Mouse (Mus musculus): ENCODE results near the gene Pi4k2a. TPM values are rescaled to one million over a fixed set of nuclear protein-coding genes. Genes with fewer than 3 reads are reported as not detected.
A peak's percentile ranks its signal among the peaks of the same experiment; 100 is the strongest.

Gene Pi4k2a
- polyA plus RNA-seq, 1 experiment from 2014 or later = 36.5 TPM

DNA sequence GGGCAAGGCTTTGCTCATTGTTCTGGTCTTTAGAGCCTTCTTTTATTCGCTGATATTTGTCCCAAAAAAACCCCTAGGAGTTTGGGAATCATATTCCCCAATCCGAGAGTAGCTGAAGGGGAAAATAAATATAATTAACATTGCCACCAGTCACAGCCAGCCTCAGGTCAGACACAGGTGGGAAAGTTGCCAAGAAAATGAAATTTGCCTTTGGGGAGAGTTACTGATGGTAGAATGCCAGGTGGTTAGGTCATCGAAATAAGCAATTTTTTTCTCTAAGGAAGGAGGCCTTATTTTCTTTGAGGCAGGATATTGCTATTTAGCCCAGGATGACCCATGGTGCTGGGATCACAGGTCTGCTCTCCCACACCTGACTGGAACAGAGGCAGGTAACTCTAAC is 76.5 kb downstream of the Pi4k2a start:
- H3K4me3 ChIP-seq (replicated peaks) = no peak overlapping the region
- H3K4me1 ChIP-seq (replicated peaks) = peaks cover 10% of the 10 kb centered on the region
- 44% methylated on average over 3 of the region's 3 CpGs for WGBS

DNA sequence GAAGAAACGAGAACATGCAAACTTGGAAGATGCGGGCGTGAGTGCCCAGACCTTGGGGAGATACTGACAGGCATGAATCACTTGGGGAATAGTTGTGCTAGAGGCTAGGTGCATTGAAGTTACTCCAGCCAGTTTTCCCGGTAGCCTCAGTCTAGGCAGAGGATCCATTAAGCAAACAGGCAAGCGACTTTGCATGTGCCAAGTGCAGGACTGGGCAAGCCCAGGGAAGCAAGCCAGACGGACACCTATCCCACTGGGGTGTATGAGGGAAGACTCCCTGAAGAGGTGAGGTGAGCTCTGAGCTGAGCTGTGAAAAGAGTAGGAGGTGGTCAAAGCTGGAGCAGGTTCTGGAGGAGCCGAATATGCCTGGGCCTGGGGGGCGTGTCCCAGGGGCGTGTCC is 77.2 kb downstream of the Pi4k2a start:
- Histone ChIP-seq H3K4me2 (no peak overlapping the region), H3K4me3 (replicated peaks) (no peak overlapping the region), H3K9ac (replicated peaks) (no peak overlapping the region), H3K9me3 (no peaks in the 10 kb centered on the region), H3K27me3 (peaks cover 30% of the 10 kb centered on the region), H3K36me3 (no peaks in the 10 kb centered on the region), H3K4me1 (replicated peaks) (peaks cover 12% of the 10 kb centered on the region), H3K27ac (no peak overlapping the region)
- 63% methylated on average over 9 of the region's 9 CpGs for WGBS
- ATAC-seq (ENCODE audit: insufficient number of reproducible peaks, insufficient read depth, low FRiP score, low TSS enrichment, low read depth) = no peak

More for the DNA sequence above, 76.5 kb downstream of the Pi4k2a start:
- Histone ChIP-seq H3K36me3 (no peaks in the 10 kb centered on the region), H3K27me3 (peaks cover 30% of the 10 kb centered on the region), H3K9me3 (no peaks in the 10 kb centered on the region), H3K9ac (replicated peaks) (no peak overlapping the region), H3K4me2 (no peak overlapping the region), H3K27ac (no peak overlapping the region)
- ATAC-seq (ENCODE audit: insufficient number of reproducible peaks, insufficient read depth, low FRiP score, low TSS enrichment, low read depth) = no peak

DNA sequence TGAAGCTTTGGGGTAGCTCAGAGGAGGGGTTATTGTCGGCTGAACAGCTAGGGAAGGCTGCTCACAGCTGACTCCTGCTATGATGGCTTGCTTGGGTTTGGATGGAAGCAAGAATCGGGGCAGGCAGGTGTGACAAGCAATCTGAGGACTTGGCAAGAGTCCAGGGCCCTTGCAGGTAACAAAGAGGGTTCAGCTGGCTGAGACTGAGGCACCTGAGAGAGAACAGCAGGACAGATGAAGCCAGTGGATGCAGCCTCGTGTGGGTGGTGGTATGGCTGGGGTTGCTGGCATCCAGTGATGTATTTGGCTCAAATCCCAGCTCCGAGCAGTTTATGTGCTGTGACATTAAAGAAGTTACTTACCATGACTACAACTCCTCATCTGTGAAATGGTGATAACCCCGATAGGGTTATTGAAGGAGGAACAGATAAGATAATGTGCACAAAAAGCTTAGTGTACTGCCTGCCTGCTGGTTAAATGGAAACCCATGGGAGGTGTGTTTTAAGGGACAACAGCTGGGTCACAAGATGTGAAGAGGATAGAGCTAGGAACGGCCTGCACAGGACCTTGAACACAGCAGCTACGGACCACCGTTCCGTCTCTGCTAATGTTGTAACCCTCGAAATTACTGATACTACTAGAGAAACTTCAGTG is 79.2 kb downstream of the Pi4k2a start:
- Histone ChIP-seq H3K9ac (replicated peaks) (no peak overlapping the region), H3K27me3 (peaks cover 30% of the 10 kb centered on the region), H3K4me1 (replicated peaks) (peaks cover 12% of the 10 kb centered on the region), H3K4me2 (no peak overlapping the region), H3K9me3 (no peaks in the 10 kb centered on the region), H3K27ac (no peak overlapping the region), H3K4me3 (replicated peaks) (no peak overlapping the region), H3K36me3 (no peaks in the 10 kb centered on the region)
- WGBS = 81% methylated on average over 10 of the region's 10 CpGs
- ATAC-seq (ENCODE audit: insufficient number of reproducible peaks, insufficient read depth, low FRiP score, low TSS enrichment, low read depth) = no peak

DNA sequence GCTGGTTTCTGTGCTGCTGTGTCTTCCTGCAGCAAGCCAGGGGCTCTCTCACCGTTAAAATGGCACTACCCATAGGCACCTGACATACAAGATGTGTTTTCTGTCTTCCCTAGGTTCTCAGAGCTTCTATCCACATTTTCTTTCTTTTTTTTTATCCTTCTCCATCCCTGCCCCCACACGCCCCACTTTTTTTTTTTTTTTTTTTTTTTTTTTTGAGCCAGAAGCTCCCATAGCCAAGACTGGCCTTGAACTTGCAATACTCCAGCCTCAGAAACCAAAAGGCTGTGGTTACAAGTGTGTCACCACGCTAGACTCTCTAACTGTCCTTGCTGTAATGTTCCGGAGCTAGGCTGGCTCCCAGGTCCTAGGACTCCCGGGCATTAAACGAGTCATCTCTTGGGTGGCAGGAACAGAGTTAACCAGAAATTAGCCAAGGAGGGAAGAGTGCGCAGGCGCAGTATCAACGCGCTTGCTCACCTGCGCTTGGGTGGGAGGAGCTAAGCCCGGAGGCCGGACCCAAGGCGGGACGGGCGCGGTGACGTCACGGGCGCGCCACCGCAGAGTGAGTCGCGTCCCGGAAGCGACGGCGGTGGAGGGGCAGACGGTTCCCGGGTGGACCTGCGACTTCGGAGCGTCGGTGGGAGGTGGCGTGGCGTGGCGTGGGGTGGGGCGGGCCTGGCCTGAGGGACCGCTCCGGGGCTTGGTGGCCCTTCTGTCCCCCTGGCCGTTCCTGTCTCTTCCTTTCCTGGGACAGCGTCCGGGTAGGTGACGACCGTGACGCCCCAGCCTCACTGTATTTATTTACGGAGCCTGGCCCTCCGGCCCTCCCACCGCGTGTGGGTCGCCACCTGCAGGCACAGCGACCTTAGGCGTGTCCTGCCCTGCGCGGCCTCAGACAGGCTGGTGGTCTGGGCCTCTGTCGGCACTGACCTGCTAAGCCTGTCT is 80.0 kb downstream of the Pi4k2a start:
- Histone ChIP-seq H3K27me3 (peaks cover 27% of the 10 kb centered on the region), H3K27ac (0 out of 2 replicates have a peak overlapping the region, but pooled peaks have one; percentile 37), H3K9me3 (no peaks in the 10 kb centered on the region), H3K36me3 (no peaks in the 10 kb centered on the region), H3K4me3 (replicated peaks) (peak overlapping the region; percentile 91), H3K9ac (replicated peaks) (peak overlapping the region; percentile 85), H3K4me2 (peak overlapping the region; percentile 86), H3K4me1 (replicated peaks) (peaks cover 12% of the 10 kb centered on the region)
- 2% methylated on average over 56 of the region's 56 CpGs for WGBS
- ATAC-seq (ENCODE audit: insufficient number of reproducible peaks, insufficient read depth, low FRiP score, low TSS enrichment, low read depth) = peak; percentile 82

Other genes with a start within 250 kb of the Pi4k2a start
- gene Frat2, start 242.3 kb upstream of the Pi4k2a start, polyA plus RNA-seq (2016; fragmentation: Nextera tagmentation; extraction: Ambion mirVana) = 5.0 and 5.6 TPM in 2 replicates
- 22.8 and 23.2 TPM in 2 replicates for gene Rrp12, start 194.3 kb upstream of the Pi4k2a start, polyA plus RNA-seq (2016; fragmentation: Nextera tagmentation; extraction: Ambion mirVana)
- gene Pgam1, start 178.5 kb upstream of the Pi4k2a start, polyA plus RNA-seq (2016; fragmentation: Nextera tagmentation; extraction: Ambion mirVana) = 636 and 656 TPM in 2 replicates
- gene Exosc1, start 157.0 kb upstream of the Pi4k2a start, polyA plus RNA-seq (2016; fragmentation: Nextera tagmentation; extraction: Ambion mirVana) = 78.5 and 81.9 TPM in 2 replicates
- 87.6 and 93.2 TPM in 2 replicates for gene Zdhhc16, start 157.0 kb upstream of the Pi4k2a start, polyA plus RNA-seq (2016; fragmentation: Nextera tagmentation; extraction: Ambion mirVana)
- 41.3 and 42.5 TPM in 2 replicates for gene Mms19, start 109.3 kb upstream of the Pi4k2a start, polyA plus RNA-seq (2016; fragmentation: Nextera tagmentation; extraction: Ambion mirVana)
- 19.1 and 19.3 TPM in 2 replicates for gene Ubtd1, start 108.7 kb upstream of the Pi4k2a start, polyA plus RNA-seq (2016; fragmentation: Nextera tagmentation; extraction: Ambion mirVana)
- 0.25 TPM in 1 of 2 replicates, not detected in the other for gene Ankrd2, start 54.5 kb upstream of the Pi4k2a start, polyA plus RNA-seq (2016; fragmentation: Nextera tagmentation; extraction: Ambion mirVana)
- 1.5 and 1.9 TPM in 2 replicates for gene Hoga1, start 44.9 kb upstream of the Pi4k2a start, polyA plus RNA-seq (2016; fragmentation: Nextera tagmentation; extraction: Ambion mirVana)
- gene 4933411K16Rik, start 38.2 kb upstream of the Pi4k2a start, polyA plus RNA-seq (2016; fragmentation: Nextera tagmentation; extraction: Ambion mirVana) = 0.20 TPM in 1 of 2 replicates, not detected in the other
- 37.7 and 39.1 TPM in 2 replicates for gene Morn4, start 4.1 kb upstream of the Pi4k2a start, polyA plus RNA-seq (2016; fragmentation: Nextera tagmentation; extraction: Ambion mirVana)
- 22.6 and 26.3 TPM in 2 replicates for gene Avpi1, start 38.6 kb downstream of the Pi4k2a start, polyA plus RNA-seq (2016; fragmentation: Nextera tagmentation; extraction: Ambion mirVana)
- gene Marveld1, start 56.9 kb downstream of the Pi4k2a start, polyA plus RNA-seq (2016; fragmentation: Nextera tagmentation; extraction: Ambion mirVana) = 9.7 and 17.2 TPM in 2 replicates
- 28.2 and 33.7 TPM in 2 replicates for gene Zfyve27, start 73.5 kb downstream of the Pi4k2a start, polyA plus RNA-seq (2016; fragmentation: Nextera tagmentation; extraction: Ambion mirVana)
- gene Sfrp5, start 111.8 kb downstream of the Pi4k2a start, polyA plus RNA-seq (2016; fragmentation: Nextera tagmentation; extraction: Ambion mirVana) = 0.53 and 0.54 TPM in 2 replicates
- 0.08 TPM in 1 of 2 replicates, not detected in the other for gene Golga7b, start 157.1 kb downstream of the Pi4k2a start, polyA plus RNA-seq (2016; fragmentation: Nextera tagmentation; extraction: Ambion mirVana)